Mouse (Mus musculus): ENCODE data around the gene Dclk2. TPM values are rescaled to one million over a fixed set of nuclear protein-coding genes. Genes with fewer than 3 reads are reported as not detected.
A peak's percentile ranks its signal among the peaks of the same experiment; 100 is the strongest.

Dclk2 gene
- polyA plus RNA-seq, 1 experiment = 0.80 TPM

- no peak overlapping the region for H3ac ChIP-seq (ENCODE audit: control insufficient read depth, insufficient read length, low read depth)
- no peaks in the 10 kb centered on the region for H3K27me3 ChIP-seq (ENCODE audit: control insufficient read depth, insufficient read depth, insufficient read length)
- no peaks in the 10 kb centered on the region for H3K79me3 ChIP-seq (ENCODE audit: low read depth)
- H3K36me3 ChIP-seq (ENCODE audit: control insufficient read depth, insufficient read depth) = no peaks in the 10 kb centered on the region
- no peaks in the 10 kb centered on the region for H3K79me2 ChIP-seq (ENCODE audit: control insufficient read depth, insufficient read depth)
- TF ChIP-seq FOSL1 (IDR thresholded peaks at IDR 0.05; ENCODE audit: insufficient read depth, low read length, poor library complexity, severe bottlenecking) = no peak
- TF ChIP-seq CTCF (IDR thresholded peaks at IDR 0.05; ENCODE audit: control insufficient read depth, insufficient read depth, insufficient read length) = no peak
- TF ChIP-seq MAX (IDR thresholded peaks at IDR 0.05) = no peak
- H3K4me3 ChIP-seq (ENCODE audit: insufficient read depth, poor library complexity, severe bottlenecking) = no peak overlapping the region
These were observed 75.7 kb downstream of the Dclk2 start for GRCm38 (mm10) chr3:86844804-86845481.

DNA sequence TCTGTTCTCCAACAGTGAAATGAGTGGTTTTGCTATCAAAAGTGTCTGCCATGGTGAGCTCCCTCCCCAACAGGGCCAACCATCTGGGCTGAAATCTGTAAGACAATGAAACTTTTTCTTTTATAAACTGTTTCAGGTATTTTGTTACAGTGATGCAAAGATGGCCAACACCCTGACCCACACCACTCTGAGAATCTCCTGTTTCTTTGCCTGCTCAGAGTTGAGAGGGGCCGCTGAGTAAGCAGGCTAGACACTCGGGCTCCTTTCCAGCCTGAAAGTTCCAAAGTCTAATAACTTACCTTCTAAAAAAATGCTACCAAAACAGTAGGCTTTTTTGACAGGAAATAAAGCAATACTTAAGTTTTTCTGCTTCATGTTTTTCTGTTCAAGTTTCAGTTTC is 78.2 kb downstream of the Dclk2 start:
- no peak overlapping the region for H3K4me3 ChIP-seq (ENCODE audit: insufficient read depth, poor library complexity, severe bottlenecking)
- H3K79me3 ChIP-seq (ENCODE audit: low read depth) = no peaks in the 10 kb centered on the region
- no peaks in the 10 kb centered on the region for H3K79me2 ChIP-seq (ENCODE audit: control insufficient read depth, insufficient read depth)
- no peaks in the 10 kb centered on the region for H3K36me3 ChIP-seq (ENCODE audit: control insufficient read depth, insufficient read depth)
- H3ac ChIP-seq (ENCODE audit: control insufficient read depth, insufficient read length, low read depth) = no peak overlapping the region
- no peak for TF ChIP-seq MYOG (IDR thresholded peaks at IDR 0.05; ENCODE audit: control insufficient read depth, extremely low read depth, insufficient read length)
- TF ChIP-seq CTCF (IDR thresholded peaks at IDR 0.05; ENCODE audit: control insufficient read depth, insufficient read depth, insufficient read length) = no peak
- no peak for TF ChIP-seq USF1 (IDR thresholded peaks at IDR 0.05; ENCODE audit: low read depth)
- no peak for TF ChIP-seq MAX (IDR thresholded peaks at IDR 0.05)
- TF ChIP-seq MYOD1 (IDR thresholded peaks at IDR 0.05; ENCODE audit: control insufficient read depth, insufficient read length, low read depth) = no peak
- no peak for TF ChIP-seq FOSL1 (IDR thresholded peaks at IDR 0.05; ENCODE audit: insufficient read depth, low read length, poor library complexity, severe bottlenecking)
- TF ChIP-seq CEBPB (IDR thresholded peaks at IDR 0.05; ENCODE audit: low read depth) = no peak
- no peaks in the 10 kb centered on the region for H3K27me3 ChIP-seq (ENCODE audit: control insufficient read depth, insufficient read depth, insufficient read length)

- Histone ChIP-seq H3K79me3 (ENCODE audit: low read depth) (no peaks in the 10 kb centered on the region), H3K36me3 (ENCODE audit: control insufficient read depth, insufficient read depth) (no peaks in the 10 kb centered on the region), H3K79me2 (ENCODE audit: control insufficient read depth, insufficient read depth) (no peaks in the 10 kb centered on the region), H3K4me3 (ENCODE audit: insufficient read depth, poor library complexity, severe bottlenecking) (no peak overlapping the region), H3ac (ENCODE audit: control insufficient read depth, insufficient read length, low read depth) (no peak overlapping the region), H3K27me3 (ENCODE audit: control insufficient read depth, insufficient read depth, insufficient read length) (no peaks in the 10 kb centered on the region)
- TF ChIP-seq MYOD1 (IDR thresholded peaks at IDR 0.05; ENCODE audit: control insufficient read depth, insufficient read length, low read depth) = no peak
- TF ChIP-seq USF1 (IDR thresholded peaks at IDR 0.05; ENCODE audit: low read depth) = no peak
These were observed 81.0 kb downstream of the Dclk2 start for GRCm38 (mm10) chr3:86839606-86840005.

GRCm38 (mm10) chr3:86837386-86837785 is 83.3 kb downstream of the Dclk2 start:
- no peak overlapping the region for H3K4me3 ChIP-seq (ENCODE audit: insufficient read depth, poor library complexity, severe bottlenecking)
- no peaks in the 10 kb centered on the region for H3K27me3 ChIP-seq (ENCODE audit: control insufficient read depth, insufficient read depth, insufficient read length)
- no peak overlapping the region for H3ac ChIP-seq (ENCODE audit: control insufficient read depth, insufficient read length, low read depth)
- no peak for TF ChIP-seq MAX (IDR thresholded peaks at IDR 0.05)
- no peak for TF ChIP-seq FOSL1 (IDR thresholded peaks at IDR 0.05; ENCODE audit: insufficient read depth, low read length, poor library complexity, severe bottlenecking)
- TF ChIP-seq MYOG (IDR thresholded peaks at IDR 0.05; ENCODE audit: control insufficient read depth, extremely low read depth, insufficient read length) = no peak
- no peak for TF ChIP-seq MYOD1 (IDR thresholded peaks at IDR 0.05; ENCODE audit: control insufficient read depth, insufficient read length, low read depth)
- TF ChIP-seq USF1 (IDR thresholded peaks at IDR 0.05; ENCODE audit: low read depth) = no peak
- peak; percentile 44 for TF ChIP-seq CEBPB (IDR thresholded peaks at IDR 0.05; ENCODE audit: low read depth)
- no peaks in the 10 kb centered on the region for H3K36me3 ChIP-seq (ENCODE audit: control insufficient read depth, insufficient read depth)
- no peaks in the 10 kb centered on the region for H3K79me2 ChIP-seq (ENCODE audit: control insufficient read depth, insufficient read depth)
- no peaks in the 10 kb centered on the region for H3K79me3 ChIP-seq (ENCODE audit: low read depth)

DNA sequence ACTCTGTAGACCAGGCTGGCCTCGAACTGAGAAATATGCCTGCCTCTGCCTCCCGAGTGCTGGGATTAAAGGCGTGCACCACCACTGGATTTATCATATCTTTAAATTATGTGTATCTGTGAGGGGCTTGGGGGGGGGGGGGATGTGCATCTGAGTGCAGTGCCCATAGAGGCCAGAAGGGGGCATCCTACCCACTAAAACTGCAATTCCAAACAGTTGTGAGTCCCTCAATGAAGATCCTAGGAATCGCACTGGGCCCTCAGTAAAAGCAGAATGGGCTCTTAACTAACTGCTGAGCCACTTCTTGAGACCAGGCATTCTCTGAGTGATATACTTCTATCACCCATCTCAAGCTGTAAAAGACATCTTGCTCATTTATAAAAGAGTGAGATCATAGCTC is 85.5 kb downstream of the Dclk2 start:
- no peak overlapping the region for H3K4me3 ChIP-seq (ENCODE audit: insufficient read depth, poor library complexity, severe bottlenecking)
- no peaks in the 10 kb centered on the region for H3K79me2 ChIP-seq (ENCODE audit: control insufficient read depth, insufficient read depth)

GRCm38 (mm10) chr3:86834341-86834740 is 86.3 kb downstream of the Dclk2 start:
- H3K27me3 ChIP-seq (ENCODE audit: control insufficient read depth, insufficient read depth, insufficient read length) = no peaks in the 10 kb centered on the region
- no peaks in the 10 kb centered on the region for H3K36me3 ChIP-seq (ENCODE audit: control insufficient read depth, insufficient read depth)
- TF ChIP-seq MYOD1 (IDR thresholded peaks at IDR 0.05; ENCODE audit: control insufficient read depth, insufficient read length, low read depth) (no peak), USF1 (IDR thresholded peaks at IDR 0.05; ENCODE audit: low read depth) (no peak), CTCF (IDR thresholded peaks at IDR 0.05; ENCODE audit: control insufficient read depth, insufficient read depth, insufficient read length) (no peak), MAX (IDR thresholded peaks at IDR 0.05) (no peak), CEBPB (IDR thresholded peaks at IDR 0.05; ENCODE audit: low read depth) (no peak)

More for the DNA sequence above, 85.5 kb downstream of the Dclk2 start:
- Histone ChIP-seq H3ac (ENCODE audit: control insufficient read depth, insufficient read length, low read depth) (no peak overlapping the region), H3K36me3 (ENCODE audit: control insufficient read depth, insufficient read depth) (no peaks in the 10 kb centered on the region), H3K27me3 (ENCODE audit: control insufficient read depth, insufficient read depth, insufficient read length) (no peaks in the 10 kb centered on the region), H3K79me3 (ENCODE audit: low read depth) (no peaks in the 10 kb centered on the region)
- TF ChIP-seq CTCF (IDR thresholded peaks at IDR 0.05; ENCODE audit: control insufficient read depth, insufficient read depth, insufficient read length) (no peak), MYOG (IDR thresholded peaks at IDR 0.05; ENCODE audit: control insufficient read depth, extremely low read depth, insufficient read length) (no peak), FOSL1 (IDR thresholded peaks at IDR 0.05; ENCODE audit: insufficient read depth, low read length, poor library complexity, severe bottlenecking) (no peak), MAX (IDR thresholded peaks at IDR 0.05) (no peak), CEBPB (IDR thresholded peaks at IDR 0.05; ENCODE audit: low read depth) (no peak), USF1 (IDR thresholded peaks at IDR 0.05; ENCODE audit: low read depth) (no peak), MYOD1 (IDR thresholded peaks at IDR 0.05; ENCODE audit: control insufficient read depth, insufficient read length, low read depth) (no peak)

More at GRCm38 (mm10) chr3:86834341-86834740, 86.3 kb downstream of the Dclk2 start:
- Histone ChIP-seq H3K79me3 (ENCODE audit: low read depth) (no peaks in the 10 kb centered on the region), H3K4me3 (ENCODE audit: insufficient read depth, poor library complexity, severe bottlenecking) (no peak overlapping the region), H3K79me2 (ENCODE audit: control insufficient read depth, insufficient read depth) (no peaks in the 10 kb centered on the region), H3ac (ENCODE audit: control insufficient read depth, insufficient read length, low read depth) (no peak overlapping the region)

All from C2C12 (cell line).